3 mouse cellular contexts compared by ENCODE assay signal in the genomic region with DNA sequence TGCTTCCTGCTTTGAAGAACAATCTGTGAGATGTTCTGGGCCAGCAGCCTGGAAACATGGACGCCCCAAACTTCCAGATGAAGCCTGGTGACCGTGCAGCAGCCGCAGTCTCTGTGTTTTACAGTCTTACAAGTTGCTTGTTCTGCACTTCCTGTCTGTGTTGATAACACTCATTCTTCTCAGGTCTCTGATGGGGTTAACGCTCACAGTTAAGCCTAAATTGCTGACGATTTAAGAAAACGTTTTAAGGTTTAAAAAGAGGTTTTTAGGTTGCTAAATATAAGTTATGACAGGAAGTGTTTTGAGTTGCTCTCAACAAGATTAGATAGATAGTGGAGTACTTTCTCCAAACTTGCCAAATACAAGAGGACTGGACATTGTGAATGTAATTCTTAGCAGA. TPM values are rescaled to one million over a fixed set of nuclear protein-coding genes. Genes with fewer than 3 reads are reported as not detected.
"Had no signal": no experiment of that assay in that cellular context is flagged by ENCODE, and none has a peak within 500 bp of the region (broad histone marks: within the 10 kb centered on the region; RNA-seq: fewer than 3 reads in every experiment).

No protein-coding gene starts in this region.

RNA-seq across cellular contexts. Expression of a gene that starts 11.2 kb away (rescaled TPM):
- polyA plus RNA-seq: macrophage had no signal

RNA-seq across cellular contexts. Expression of a gene that starts 33.1 kb away (rescaled TPM):
- polyA plus RNA-seq: macrophage; midbrain, embryonic 11.5 days; neural tube, embryonic 11.5 days had no signal
